Comparison of ENCODE assay signal across 9 mouse cellular contexts in the genomic region with DNA sequence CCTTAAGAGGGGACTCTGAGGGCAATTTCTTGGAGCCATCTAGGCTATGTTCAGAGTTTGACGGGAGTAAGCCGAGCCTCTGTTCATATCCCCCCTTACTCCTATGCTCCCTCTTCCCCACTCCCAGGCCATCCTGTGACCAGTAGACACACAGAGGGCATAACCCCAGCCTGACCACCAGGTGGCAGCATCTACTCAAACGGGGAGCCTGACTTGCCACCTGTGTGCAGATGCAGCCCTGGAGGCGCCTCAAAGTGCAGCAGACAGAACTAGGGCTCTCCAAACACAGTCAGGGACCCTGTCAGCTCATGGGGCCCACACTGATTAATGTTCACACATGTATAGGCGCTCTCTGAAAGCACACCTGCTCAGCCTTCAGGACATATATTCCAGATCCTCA. TPM values are rescaled to one million over a fixed set of nuclear protein-coding genes. Genes with fewer than 3 reads are reported as not detected.
DNase-seq lines count a peak whose midpoint lies in the region; ATAC-seq and TF ChIP-seq lines count a peak whose summit lies in the region.
"Had no signal": no experiment of that assay in that cellular context is flagged by ENCODE, and none has a peak within 500 bp of the region (broad histone marks: within the 10 kb centered on the region; RNA-seq: fewer than 3 reads in every experiment).

No protein-coding gene starts in this region.

- peak; percentile 89 for TF ChIP-seq CTCF in C2C12 (IDR thresholded peaks at IDR 0.05; ENCODE audit: control insufficient read depth, insufficient read depth, insufficient read length)
- TF ChIP-seq CTCF in stomach, postnatal 0 days (IDR thresholded peaks at IDR 0.05; ENCODE audit: low read depth), result peak; percentile 98

- H3K9ac ChIP-seq in embryonic facial prominence, embryonic 11.5 days (replicated peaks; ENCODE audit: low read length), result no peak overlapping the region
- H3K9ac ChIP-seq in liver, embryonic 15.5 days, result no peak overlapping the region
- no peak overlapping the region for H3K9ac ChIP-seq in neural tube, embryonic 12.5 days
- no peak overlapping the region for H3K9ac ChIP-seq in stomach, postnatal 0 days (ENCODE audit: low read length)

- H3K27ac ChIP-seq in embryonic facial prominence, embryonic 11.5 days (replicated peaks; ENCODE audit: low read depth, low read length), result no peak overlapping the region
- H3K27ac ChIP-seq in liver, embryonic 15.5 days (replicated peaks), result peak overlapping the region; percentile 76
- no peak overlapping the region for H3K27ac ChIP-seq in neural tube, embryonic 12.5 days
- no peak overlapping the region for H3K27ac ChIP-seq in stomach, postnatal 0 days (replicated peaks)

- DNase-seq in adrenal gland, postnatal 10 days, result peak; percentile 91
- DNase-seq in embryonic facial prominence, embryonic 11.5 days (ENCODE audit: low spot score), result peak; percentile 89
- DNase-seq in heart, adult 9 months (ENCODE audit: low spot score in 2 of 2), result peak; percentile 54 to 69
- DNase-seq in kidney, adult 9 months, result peak; percentile 79
- DNase-seq in stomach, postnatal 0 days (ENCODE audit: low spot score), result peak; percentile 90

- H3K27me3 ChIP-seq in C2C12 (ENCODE audit: control insufficient read depth, insufficient read depth, insufficient read length), result no peaks in the 10 kb centered on the region
- peaks cover 7% of the 10 kb centered on the region; the same call in 1 of the 2 replicates for H3K27me3 ChIP-seq in embryonic facial prominence, embryonic 11.5 days (ENCODE audit: control insufficient read depth, insufficient read depth, low read length)
- peaks cover 31% of the 10 kb centered on the region for H3K27me3 ChIP-seq in liver, embryonic 15.5 days
- H3K27me3 ChIP-seq in neural tube, embryonic 12.5 days (replicated peaks), result peaks cover 16% of the 10 kb centered on the region
- no peaks in the 10 kb centered on the region for H3K27me3 ChIP-seq in stomach, postnatal 0 days (ENCODE audit: control insufficient read depth, insufficient read depth, low read length)

- H3K9me3 ChIP-seq in embryonic facial prominence, embryonic 11.5 days (replicated peaks; ENCODE audit: control insufficient read depth, low read length), result no peaks in the 10 kb centered on the region
- H3K9me3 ChIP-seq in liver, embryonic 15.5 days (replicated peaks), result no peaks in the 10 kb centered on the region
- no peaks in the 10 kb centered on the region for H3K9me3 ChIP-seq in neural tube, embryonic 12.5 days
- no peaks in the 10 kb centered on the region for H3K9me3 ChIP-seq in stomach, postnatal 0 days (ENCODE audit: control insufficient read depth, low read length)

- no peaks in the 10 kb centered on the region for H3K79me3 ChIP-seq in C2C12 (ENCODE audit: low read depth)

- TF ChIP-seq EP300 in stomach, postnatal 0 days (optimal IDR thresholded peaks at IDR 0.05), result no peak

- 8% methylated on average over 5 of the region's 5 CpGs for WGBS in embryonic facial prominence, embryonic 11.5 days
- 4% methylated on average over 5 of the region's 5 CpGs for WGBS in liver, embryonic 15.5 days (ENCODE audit: insufficient replicate concordance)
- 5% methylated on average over 5 of the region's 5 CpGs for WGBS in neural tube, embryonic 12.5 days
- WGBS in stomach, postnatal 0 days, result 4% methylated on average over 5 of the region's 5 CpGs

- peak; percentile 35; the same call in 1 of the 2 replicates for ATAC-seq in embryonic facial prominence, embryonic 11.5 days (replicated peaks; ENCODE audit: insufficient number of reproducible peaks, low FRiP score, low TSS enrichment, low read depth)
- ATAC-seq in liver, embryonic 15.5 days (ENCODE audit: insufficient read depth), result peak; percentile 61
- peak; percentile 27; the same call in 1 of the 2 replicates for ATAC-seq in neural tube, embryonic 12.5 days (ENCODE audit: low FRiP score, low read depth)
- ATAC-seq in stomach, postnatal 0 days (ENCODE audit: low FRiP score, low TSS enrichment), result peak; percentile 71

- H3K4me3 ChIP-seq in C2C12 (ENCODE audit: insufficient read depth, poor library complexity, severe bottlenecking), result no peak overlapping the region
- H3K4me3 ChIP-seq in embryonic facial prominence, embryonic 11.5 days (ENCODE audit: low read depth, low read length), result no peak overlapping the region
- no peak overlapping the region for H3K4me3 ChIP-seq in liver, embryonic 15.5 days (replicated peaks)
- no peak overlapping the region for H3K4me3 ChIP-seq in neural tube, embryonic 12.5 days
- H3K4me3 ChIP-seq in stomach, postnatal 0 days (ENCODE audit: low read depth, low read length), result no peak overlapping the region
- H3K4me3 ChIP-seq: erythroblast, embryonic 14.5 days had no signal

- H3ac ChIP-seq in C2C12 (ENCODE audit: control insufficient read depth, insufficient read length, low read depth), result no peak overlapping the region

- no peaks in the 10 kb centered on the region for H3K36me3 ChIP-seq in C2C12 (ENCODE audit: control insufficient read depth, insufficient read depth)
- H3K36me3 ChIP-seq in embryonic facial prominence, embryonic 11.5 days (replicated peaks; ENCODE audit: control insufficient read depth, insufficient read depth, low read depth, low read length), result no peaks in the 10 kb centered on the region
- no peaks in the 10 kb centered on the region for H3K36me3 ChIP-seq in liver, embryonic 15.5 days (replicated peaks)
- no peaks in the 10 kb centered on the region for H3K36me3 ChIP-seq in neural tube, embryonic 12.5 days
- H3K36me3 ChIP-seq in stomach, postnatal 0 days (ENCODE audit: control insufficient read depth, insufficient read depth, low read length), result no peaks in the 10 kb centered on the region

- H3K4me2 ChIP-seq in embryonic facial prominence, embryonic 11.5 days (ENCODE audit: low read depth, low read length), result no peak overlapping the region
- H3K4me2 ChIP-seq in liver, embryonic 15.5 days, result no peak overlapping the region
- no peak overlapping the region for H3K4me2 ChIP-seq in neural tube, embryonic 12.5 days (replicated peaks)
- no peak overlapping the region for H3K4me2 ChIP-seq in stomach, postnatal 0 days (replicated peaks; ENCODE audit: low read depth)

- no peaks in the 10 kb centered on the region for H3K79me2 ChIP-seq in C2C12 (ENCODE audit: control insufficient read depth, insufficient read depth)

- no peaks in the 10 kb centered on the region for H3K4me1 ChIP-seq in embryonic facial prominence, embryonic 11.5 days (ENCODE audit: control insufficient read depth, insufficient read depth, low read length)
- peaks cover 64% of the 10 kb centered on the region for H3K4me1 ChIP-seq in liver, embryonic 15.5 days (replicated peaks)
- H3K4me1 ChIP-seq in neural tube, embryonic 12.5 days, result peaks cover 20% of the 10 kb centered on the region
- no peaks in the 10 kb centered on the region for H3K4me1 ChIP-seq in stomach, postnatal 0 days (replicated peaks; ENCODE audit: control insufficient read depth, insufficient read depth)

TF ChIP-seq in C2C12, 6 proteins besides CTCF, POLR2A, EP300 and RAD21:
- TF ChIP-seq CEBPB (IDR thresholded peaks at IDR 0.05; ENCODE audit: low read depth) (no peak), MYOG (IDR thresholded peaks at IDR 0.05; ENCODE audit: control insufficient read depth, extremely low read depth, insufficient read length) (no peak), MAX (IDR thresholded peaks at IDR 0.05) (no peak), USF1 (IDR thresholded peaks at IDR 0.05; ENCODE audit: low read depth) (no peak), MYOD1 (IDR thresholded peaks at IDR 0.05; ENCODE audit: control insufficient read depth, insufficient read length, low read depth) (no peak), FOSL1 (IDR thresholded peaks at IDR 0.05; ENCODE audit: insufficient read depth, low read length, poor library complexity, severe bottlenecking) (no peak)
TF ChIP-seq in C2C12: peak in this region for 0.

RNA-seq across cellular contexts. Expression of a gene that starts 8.8 kb away (rescaled TPM):
- 20.7 TPM for polyA plus RNA-seq in C2C12 (2012; fragmentation: generic; extraction: Trizol)
- total RNA-seq in adrenal gland, postnatal 10 days (2021), result 10 to 100 TPM; 27.2 to 29.0 TPM
- 1.5 and 1.8 TPM in 2 replicates for polyA plus RNA-seq in embryonic facial prominence, embryonic 11.5 days (2014; fragmentation: Nextera tagmentation; extraction: Ambion mirVana)
- 12.0 and 14.9 TPM in 2 replicates for polyA plus RNA-seq in liver, embryonic 15.5 days (2015; fragmentation: Nextera tagmentation; extraction: Ambion mirVana)
- polyA plus RNA-seq in neural tube, embryonic 12.5 days (2016; fragmentation: Nextera tagmentation; extraction: Ambion mirVana), result 2.2 and 2.3 TPM in 2 replicates
- 2.3 and 2.8 TPM in 2 replicates for polyA plus RNA-seq in stomach, postnatal 0 days (2015; fragmentation: Nextera tagmentation; extraction: Ambion mirVana)
